Mouse (Mus musculus) intestine, embryonic 16.5 days (tissue): ENCODE data around the gene Zfp935. TPM values are rescaled to one million over a fixed set of nuclear protein-coding genes. Genes with fewer than 3 reads are reported as not detected.

Experiments used
- microRNA-seq: library from miRNA; unstranded; fragments of <30 nt; microRNA quantifications from one replicate; pipeline ENCODE4, GENCODE M21; 2016
- polyA plus RNA-seq: library from polyadenylated mRNA; unstranded; fragments of >200 nt; fragmentation: Nextera tagmentation; extraction: Ambion mirVana; gene quantifications from 2 replicates; pipeline ENCODE4 v1.2.1, GENCODE M21; 2015

The Zfp935 gene
- polyA plus RNA-seq, 1 experiment from 2014 or later = 0.39 TPM

Small RNAs within 50 kb of the gene (microRNA-seq; reads per million reads assigned to microRNA genes)
- not detected for gene Gm22256

Other genes starting within 250 kb of the Zfp935 start
- 5.0 and 5.1 TPM in 2 replicates for gene Gm3604, start 175.3 kb downstream of the Zfp935 start, polyA plus RNA-seq
- gene Gm49359, start 91.7 kb downstream of the Zfp935 start, polyA plus RNA-seq = 8.1 and 8.7 TPM in 2 replicates
- gene Zfp934, start 12.7 kb upstream of the Zfp935 start, polyA plus RNA-seq = 12.7 and 13.0 TPM in 2 replicates
- 5.4 and 9.3 TPM in 2 replicates for gene 6720489N17Rik, start 65.7 kb upstream of the Zfp935 start, polyA plus RNA-seq
- gene Platr25, start 202.2 kb upstream of the Zfp935 start, polyA plus RNA-seq = 16.1 and 18.1 TPM in 2 replicates
- 5.4 and 6.6 TPM in 2 replicates for gene Gm5141, start 227.3 kb upstream of the Zfp935 start, polyA plus RNA-seq